Mouse (Mus musculus): ENCODE data around the gene Cntnap5a. TPM values are rescaled to one million over a fixed set of nuclear protein-coding genes. Genes with fewer than 3 reads are reported as not detected.

The Cntnap5a gene
- 1.7 and 1.8 TPM in 2 replicates for polyA plus RNA-seq (2015; fragmentation: Nextera tagmentation; extraction: Ambion mirVana)

DNA sequence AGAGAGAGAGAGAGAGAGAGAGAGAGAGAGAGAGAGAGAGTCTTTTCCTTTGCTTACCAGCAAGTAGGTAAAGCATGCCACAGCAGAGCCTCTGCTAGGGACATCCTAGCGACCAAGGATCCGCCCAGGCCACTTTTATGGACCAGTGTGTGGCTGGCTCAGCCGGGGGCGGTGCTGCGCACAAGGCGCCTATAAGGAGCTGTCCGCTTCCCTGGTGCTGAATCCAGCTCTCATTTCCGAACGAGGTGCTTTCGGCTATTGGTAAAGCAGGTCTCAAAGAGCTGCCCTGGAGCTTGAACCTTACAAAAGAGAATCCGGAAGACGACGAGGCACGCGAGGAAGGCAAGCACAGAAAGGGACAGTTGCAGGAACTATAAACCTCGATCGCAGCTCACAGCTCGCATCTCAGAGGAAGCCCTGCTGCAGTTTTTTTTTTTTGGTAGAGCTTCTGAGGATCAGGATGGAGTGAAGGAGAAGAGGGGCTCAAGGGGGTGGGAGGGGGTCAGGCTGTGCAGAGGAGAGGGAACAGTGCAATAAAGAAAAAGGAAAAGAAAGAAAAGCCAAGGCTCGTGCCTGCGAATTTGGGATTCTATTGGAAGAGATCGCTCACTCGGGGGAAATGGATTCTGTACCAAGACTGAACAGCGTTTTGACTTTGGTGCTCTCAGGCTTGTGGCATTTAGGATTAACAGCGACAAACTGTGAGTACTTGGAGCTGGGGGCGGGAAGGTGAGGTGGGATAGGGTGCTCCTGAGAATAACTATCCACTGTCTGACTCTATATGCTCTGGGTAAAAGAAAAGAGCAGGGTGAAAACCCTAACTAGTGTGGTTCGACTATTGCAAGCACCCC lies at the start of gene Cntnap5a:
Gene Cntnap5a, plus strand, starts transcription at position 239 of the 851 bp plus-strand sequence.
- Histone ChIP-seq H3K27ac (peak within 1 kb of the TSS; percentile 9; the same call in 1 of the 2 replicates), H3K4me3 (peak within 1 kb of the TSS; percentile 43), H3K9ac (peak within 1 kb of the TSS; percentile 66), H3K27me3 (no peaks in the 10 kb centered on the region), H3K36me3 (no peaks in the 10 kb centered on the region), H3K4me2 (peak within 1 kb of the TSS; percentile 55), H3K4me1 (replicated peaks) (0 out of 2 replicates have a peak, but pooled peaks cover 6% of the 10 kb centered on the region), H3K9me3 (no peaks in the 10 kb centered on the region)
- 13% methylated on average over 26 of the region's 26 CpGs for WGBS
- ATAC-seq (ENCODE audit: low FRiP score): peak; percentile 84

- Histone ChIP-seq H3K4me1 (replicated peaks) (no peaks in the 10 kb centered on the region), H3K4me2 (no peak overlapping the region), H3K27ac (no peak overlapping the region), H3K9ac (no peak overlapping the region), H3K4me3 (no peak overlapping the region), H3K27me3 (no peaks in the 10 kb centered on the region), H3K9me3 (no peaks in the 10 kb centered on the region), H3K36me3 (no peaks in the 10 kb centered on the region)
- WGBS: 83% methylated on average over 2 of the region's 2 CpGs
- no peak for ATAC-seq (ENCODE audit: low FRiP score)
These were observed 37.6 kb upstream of the Cntnap5a start for GRCm38 (mm10) chr1:115646921-115647320.

- no peaks in the 10 kb centered on the region for H3K9me3 ChIP-seq
- H3K4me2 ChIP-seq: no peak overlapping the region
- H3K36me3 ChIP-seq: no peaks in the 10 kb centered on the region
- 0 out of 2 replicates have a peak, but pooled peaks have one; percentile 32 for ATAC-seq (ENCODE audit: low FRiP score)
- no peaks in the 10 kb centered on the region for H3K4me1 ChIP-seq (replicated peaks)
- no peak overlapping the region for H3K9ac ChIP-seq
- H3K27ac ChIP-seq: no peak overlapping the region
- 79% methylated on average over 5 of the region's 5 CpGs for WGBS
- H3K27me3 ChIP-seq: no peaks in the 10 kb centered on the region
- no peak overlapping the region for H3K4me3 ChIP-seq
These were observed 26.1 kb upstream of the Cntnap5a start for GRCm38 (mm10) chr1:115658343-115659064.

GRCm38 (mm10) chr1:115686494-115686893 lies 1.9 kb downstream of the Cntnap5a start:
- no peak for ATAC-seq (ENCODE audit: low FRiP score)
- Histone ChIP-seq H3K27ac (no peak overlapping the region), H3K4me3 (peak overlapping the region; percentile 43), H3K4me2 (peak overlapping the region; percentile 55), H3K27me3 (no peaks in the 10 kb centered on the region), H3K36me3 (no peaks in the 10 kb centered on the region), H3K9me3 (no peaks in the 10 kb centered on the region), H3K4me1 (replicated peaks) (0 out of 2 replicates have a peak, but pooled peaks cover 6% of the 10 kb centered on the region), H3K9ac (no peak overlapping the region)
- WGBS: 27% methylated on average over 2 of the region's 2 CpGs

GRCm38 (mm10) chr1:115699798-115700197 lies 15.2 kb downstream of the Cntnap5a start:
- Histone ChIP-seq H3K4me2 (no peak overlapping the region), H3K27ac (no peak overlapping the region), H3K4me1 (replicated peaks) (no peaks in the 10 kb centered on the region), H3K4me3 (no peak overlapping the region), H3K27me3 (no peaks in the 10 kb centered on the region), H3K9me3 (no peaks in the 10 kb centered on the region), H3K36me3 (no peaks in the 10 kb centered on the region), H3K9ac (no peak overlapping the region)
- 67% methylated on average over 2 of the region's 2 CpGs for WGBS
- ATAC-seq (ENCODE audit: low FRiP score): no peak

DNA sequence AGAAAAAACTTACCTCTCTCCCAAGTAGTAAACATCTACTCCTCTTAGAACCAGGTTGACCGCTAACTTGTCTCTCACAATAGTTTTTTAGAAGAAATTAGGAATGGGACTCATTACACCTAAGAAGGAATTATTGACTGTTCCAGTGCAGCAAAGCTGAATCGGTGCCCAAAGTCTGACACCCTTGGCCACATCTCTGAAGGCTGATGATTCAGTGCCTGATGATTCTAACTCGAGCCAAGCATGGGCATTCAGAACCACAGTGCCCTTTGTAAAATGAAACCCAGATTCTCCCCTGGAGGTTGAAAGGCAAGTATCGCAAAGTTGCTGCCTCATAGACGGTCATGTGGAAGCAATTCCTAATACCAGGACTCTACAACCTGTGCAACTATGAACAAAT lies 58.0 kb downstream of the Cntnap5a start:
- Histone ChIP-seq H3K27me3 (no peaks in the 10 kb centered on the region), H3K9me3 (no peaks in the 10 kb centered on the region), H3K36me3 (no peaks in the 10 kb centered on the region), H3K4me1 (replicated peaks) (no peaks in the 10 kb centered on the region), H3K9ac (no peak overlapping the region), H3K4me2 (no peak overlapping the region), H3K4me3 (no peak overlapping the region), H3K27ac (no peak overlapping the region)
- WGBS: 87% methylated on average over 5 of the region's 5 CpGs
- no peak for ATAC-seq (ENCODE audit: low FRiP score)

- ATAC-seq (ENCODE audit: low FRiP score): no peak
- Histone ChIP-seq H3K27me3 (no peaks in the 10 kb centered on the region), H3K9me3 (no peaks in the 10 kb centered on the region), H3K36me3 (no peaks in the 10 kb centered on the region), H3K4me1 (replicated peaks) (no peaks in the 10 kb centered on the region), H3K4me3 (no peak overlapping the region), H3K9ac (no peak overlapping the region), H3K4me2 (no peak overlapping the region), H3K27ac (no peak overlapping the region)
These were observed 61.0 kb downstream of the Cntnap5a start for GRCm38 (mm10) chr1:115745569-115745968.

- ATAC-seq (ENCODE audit: low FRiP score): peak; percentile 63; the same call in 1 of the 2 replicates
- Histone ChIP-seq H3K9me3 (no peaks in the 10 kb centered on the region), H3K36me3 (no peaks in the 10 kb centered on the region), H3K27me3 (no peaks in the 10 kb centered on the region), H3K4me3 (no peak overlapping the region), H3K9ac (no peak overlapping the region), H3K27ac (no peak overlapping the region), H3K4me2 (no peak overlapping the region), H3K4me1 (replicated peaks) (peaks cover 7% of the 10 kb centered on the region)
- 38% methylated on average over 5 of the region's 5 CpGs for WGBS
These were observed 100.2 kb downstream of the Cntnap5a start for GRCm38 (mm10) chr1:115784737-115785136.

- Histone ChIP-seq H3K27me3 (no peaks in the 10 kb centered on the region), H3K9ac (no peak overlapping the region), H3K4me1 (replicated peaks) (no peaks in the 10 kb centered on the region), H3K36me3 (no peaks in the 10 kb centered on the region), H3K27ac (no peak overlapping the region), H3K4me2 (no peak overlapping the region), H3K9me3 (no peaks in the 10 kb centered on the region), H3K4me3 (no peak overlapping the region)
- no peak for ATAC-seq (ENCODE audit: low FRiP score)
- 91% methylated on average over 4 of the region's 4 CpGs for WGBS
These were observed 158.0 kb downstream of the Cntnap5a start for GRCm38 (mm10) chr1:115842591-115842990.

DNA sequence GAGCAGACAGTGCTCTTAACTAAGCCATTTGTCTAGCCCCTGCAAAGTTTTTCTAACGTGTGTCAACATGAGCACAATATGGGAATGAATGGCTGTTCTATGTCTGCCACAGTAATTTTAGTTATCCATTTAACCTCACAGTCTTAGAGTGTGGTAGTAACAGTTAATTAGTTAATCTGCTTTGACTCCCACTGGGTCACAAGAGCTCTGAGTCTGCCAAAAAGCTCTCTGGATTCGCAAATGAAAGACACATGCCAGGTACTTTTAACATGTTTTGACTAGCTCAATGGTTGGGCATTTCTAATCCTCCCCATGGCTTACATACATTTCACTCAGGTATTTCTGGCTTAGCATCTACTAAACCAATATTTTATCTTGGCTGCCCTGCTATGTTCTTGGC lies 163.0 kb downstream of the Cntnap5a start:
- Histone ChIP-seq H3K9me3 (no peaks in the 10 kb centered on the region), H3K4me3 (no peak overlapping the region), H3K27ac (no peak overlapping the region), H3K4me2 (no peak overlapping the region), H3K27me3 (no peaks in the 10 kb centered on the region), H3K36me3 (no peaks in the 10 kb centered on the region), H3K9ac (no peak overlapping the region), H3K4me1 (replicated peaks) (no peaks in the 10 kb centered on the region)
- ATAC-seq (ENCODE audit: low FRiP score): no peak
- WGBS: 72% methylated on average over 2 of the region's 2 CpGs

- H3K9me3 ChIP-seq: no peaks in the 10 kb centered on the region
- H3K4me1 ChIP-seq (replicated peaks): no peaks in the 10 kb centered on the region
- ATAC-seq (ENCODE audit: low FRiP score): no peak
- no peaks in the 10 kb centered on the region for H3K36me3 ChIP-seq
- H3K27me3 ChIP-seq: no peaks in the 10 kb centered on the region
- no peak overlapping the region for H3K4me3 ChIP-seq
- no peak overlapping the region for H3K9ac ChIP-seq
- no peak overlapping the region for H3K27ac ChIP-seq
- H3K4me2 ChIP-seq: no peak overlapping the region
These were observed 167.7 kb downstream of the Cntnap5a start for GRCm38 (mm10) chr1:115852206-115852605.

DNA sequence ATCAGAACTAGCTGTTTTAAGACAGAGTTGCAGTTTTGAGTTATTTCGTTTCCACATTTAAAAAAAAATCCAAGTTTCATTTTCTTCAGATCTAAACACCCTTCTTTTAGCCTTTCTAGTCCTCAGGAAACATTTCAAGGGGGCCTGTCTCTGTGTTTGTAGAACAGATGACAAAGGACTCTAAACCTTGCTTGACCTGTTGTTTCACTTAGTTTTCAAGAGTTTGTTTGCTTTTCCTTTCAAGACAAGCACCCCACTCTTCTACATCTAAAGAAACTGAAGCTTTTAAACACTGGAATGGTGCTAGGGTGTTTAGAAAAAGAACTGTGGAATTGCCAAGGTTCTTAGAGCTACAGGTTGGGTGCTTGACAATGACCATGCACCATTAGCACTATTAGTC lies 233.8 kb downstream of the Cntnap5a start:
- H3K9me3 ChIP-seq: peaks cover 11% of the 10 kb centered on the region
- no peak overlapping the region for H3K4me3 ChIP-seq
- ATAC-seq (ENCODE audit: low FRiP score): no peak
- no peak overlapping the region for H3K4me2 ChIP-seq
- no peak overlapping the region for H3K27ac ChIP-seq
- H3K27me3 ChIP-seq: no peaks in the 10 kb centered on the region
- 68% methylated on average over 1 of the region's 1 CpGs for WGBS
- no peak overlapping the region for H3K9ac ChIP-seq
- no peaks in the 10 kb centered on the region for H3K36me3 ChIP-seq
- no peaks in the 10 kb centered on the region for H3K4me1 ChIP-seq (replicated peaks)

Data from hindbrain, embryonic 13.5 days (tissue).